Mouse (Mus musculus) midbrain, embryonic 14.5 days (tissue): ENCODE data around the gene Kyat3. TPM values are rescaled to one million over a fixed set of nuclear protein-coding genes. Genes with fewer than 3 reads are reported as not detected.
A peak's percentile ranks its signal among the peaks of the same experiment; 100 is the strongest.

Source experiments
- ATAC-seq: fragments of 200-750 bp; cut with Nextera tagmentation; 2 replicates; pipeline ENCODE4 v1.8.0; 2017; ENCODE audit warnings: moderate number of reproducible peaks, moderate library complexity; ENCODE audit not compliant: low FRiP score, low TSS enrichment
- DNase-seq: peaks from one replicate; pipeline ENCODE4 v3.0.0-alpha.2; 2015
- H3K27ac ChIP-seq: fragments of 300-500 bp; sonication (generic); replicated peaks from 2 replicates; pipeline ENCODE4 v1.5.1; 2014; ENCODE audit warnings: mild to moderate bottlenecking, low read depth, low read length, moderate library complexity
- H3K27me3 ChIP-seq: fragments of 300-500 bp; sonication (generic); 2 replicates; pipeline ENCODE4 v1.6.1; 2014; ENCODE audit warnings: low read length, control low read depth, mixed read lengths; ENCODE audit not compliant: control insufficient read depth, insufficient read depth
- H3K36me3 ChIP-seq: fragments of 300-500 bp; sonication (generic); 2 replicates; pipeline ENCODE4 v1.6.1; 2014; ENCODE audit warnings: low read length, control low read depth; ENCODE audit not compliant: control insufficient read depth, insufficient read depth
- H3K4me1 ChIP-seq: fragments of 300-500 bp; sonication (generic); 2 replicates; pipeline ENCODE4 v1.6.1; 2014; ENCODE audit warnings: mild to moderate bottlenecking, antibody characterized with exemption, low read length, control low read depth; ENCODE audit not compliant: control insufficient read depth, insufficient read depth
- H3K4me2 ChIP-seq: fragments of 300-500 bp; sonication (generic); 2 replicates; pipeline ENCODE4 v1.6.1; 2014; ENCODE audit warnings: mild to moderate bottlenecking, low read length, moderate library complexity
- H3K4me3 ChIP-seq: fragments of 300-500 bp; sonication (generic); replicated peaks from 2 replicates; pipeline ENCODE4 v1.5.1; 2014; ENCODE audit warnings: low read depth, low read length
- H3K9ac ChIP-seq: fragments of 300-500 bp; sonication (generic); replicated peaks from 2 replicates; pipeline ENCODE4 v1.6.1; 2014; ENCODE audit warnings: mild to moderate bottlenecking, low read length, moderate library complexity
- H3K9me3 ChIP-seq: fragments of 300-500 bp; sonication (generic); 2 replicates; pipeline ENCODE4 v1.6.1; 2016; ENCODE audit warnings: low read length, control low read depth, mixed read lengths; ENCODE audit not compliant: control insufficient read depth
- WGBS: fragments of 180-500 bp; shearing (Covaris S2); extraction: QIAGEN DNeasy Blood & Tissue Kit; methylation state at CpG from one replicate; pipeline ENCODE4 v1.1.7; 2014; 5-methylcytosine and 5-hydroxymethylcytosine counted together
- polyA plus RNA-seq: library from polyadenylated mRNA; unstranded; fragments of >200 nt; fragmentation: Nextera tagmentation; extraction: Ambion mirVana; gene quantifications from 2 replicates; pipeline ENCODE4 v1.2.1, GENCODE M21; 2014

The Kyat3 gene
- 2.7 and 4.2 TPM in 2 replicates for polyA plus RNA-seq

GRCm38 (mm10) chr3:142700442-142701322 is at the start of gene Kyat3:
Gene Kyat3 (plus strand): TSS chr3:142701051.
- peak within 1 kb of the TSS; percentile 48 for H3K4me3 ChIP-seq
- H3K4me2 ChIP-seq, result peak within 1 kb of the TSS; percentile 74
- ATAC-seq, result peak; percentile 99
- DNase-seq, result peak; percentile 94
- peaks cover 9% of the 10 kb centered on the region; the same call in 1 of the 2 replicates for H3K27me3 ChIP-seq
- peak within 1 kb of the TSS; percentile 54 for H3K9ac ChIP-seq
- H3K9me3 ChIP-seq, result no peaks in the 10 kb centered on the region
- peaks cover 5% of the 10 kb centered on the region; the same call in 1 of the 2 replicates for H3K4me1 ChIP-seq
- H3K36me3 ChIP-seq, result no peaks in the 10 kb centered on the region
- under 1% methylated on average over 48 of the region's 48 CpGs for WGBS
- no peak within 1 kb of the TSS for H3K27ac ChIP-seq

GRCm38 (mm10) chr3:142664723-142665122 is 36.1 kb upstream of the Kyat3 start:
- Histone ChIP-seq H3K4me1 (no peaks in the 10 kb centered on the region), H3K9ac (no peak overlapping the region), H3K9me3 (no peaks in the 10 kb centered on the region), H3K27ac (no peak overlapping the region), H3K4me3 (no peak overlapping the region), H3K27me3 (no peaks in the 10 kb centered on the region), H3K36me3 (no peaks in the 10 kb centered on the region), H3K4me2 (no peak overlapping the region)
- 0 out of 2 replicates have a peak, but pooled peaks have one; percentile 57 for ATAC-seq
- DNase-seq, result no peak
- WGBS, result 95% methylated on average over 8 of the region's 8 CpGs

- H3K27me3 ChIP-seq, result no peaks in the 10 kb centered on the region
- no peak overlapping the region for H3K27ac ChIP-seq
- no peak overlapping the region for H3K4me3 ChIP-seq
- H3K36me3 ChIP-seq, result no peaks in the 10 kb centered on the region
- WGBS, result 75% methylated on average over 1 of the region's 1 CpGs
- no peaks in the 10 kb centered on the region for H3K4me1 ChIP-seq
- no peak overlapping the region for H3K4me2 ChIP-seq
- ATAC-seq, result no peak
- DNase-seq, result peak; percentile 52
- H3K9me3 ChIP-seq, result no peaks in the 10 kb centered on the region
- H3K9ac ChIP-seq, result no peak overlapping the region
Measured at GRCm38 (mm10) chr3:142674607-142675006, 26.2 kb upstream of the Kyat3 start.

GRCm38 (mm10) chr3:142687939-142688338 is 12.9 kb upstream of the Kyat3 start:
- ATAC-seq (no peak), DNase-seq (no peak)
- H3K4me1 ChIP-seq, result no peaks in the 10 kb centered on the region
- H3K9me3 ChIP-seq, result no peaks in the 10 kb centered on the region
- 63% methylated on average over 23 of the region's 23 CpGs for WGBS
- H3K4me3 ChIP-seq, result no peak overlapping the region
- H3K36me3 ChIP-seq, result no peaks in the 10 kb centered on the region
- H3K9ac ChIP-seq, result no peak overlapping the region
- H3K27ac ChIP-seq, result no peak overlapping the region
- no peaks in the 10 kb centered on the region for H3K27me3 ChIP-seq
- H3K4me2 ChIP-seq, result no peak overlapping the region

- Histone ChIP-seq H3K9me3 (no peaks in the 10 kb centered on the region), H3K4me3 (no peak overlapping the region), H3K36me3 (no peaks in the 10 kb centered on the region), H3K27ac (no peak overlapping the region), H3K4me2 (no peak overlapping the region), H3K27me3 (no peaks in the 10 kb centered on the region), H3K9ac (no peak overlapping the region), H3K4me1 (no peaks in the 10 kb centered on the region)
- peak; percentile 58 for ATAC-seq
- no peak for DNase-seq
- WGBS, result 51% methylated on average over 13 of the region's 13 CpGs
Measured at GRCm38 (mm10) chr3:142688353-142688752, 12.5 kb upstream of the Kyat3 start.

- Histone ChIP-seq H3K9me3 (no peaks in the 10 kb centered on the region), H3K4me3 (no peak overlapping the region), H3K27ac (no peak overlapping the region), H3K27me3 (peaks cover 4% of the 10 kb centered on the region; the same call in 1 of the 2 replicates), H3K4me2 (no peak overlapping the region), H3K9ac (no peak overlapping the region), H3K4me1 (peaks cover 5% of the 10 kb centered on the region; the same call in 1 of the 2 replicates), H3K36me3 (no peaks in the 10 kb centered on the region)
- DNase-seq (no peak), ATAC-seq (no peak)
- 83% methylated on average over 2 of the region's 2 CpGs for WGBS
Measured at GRCm38 (mm10) chr3:142696517-142696916, 4.3 kb upstream of the Kyat3 start.

GRCm38 (mm10) chr3:142701407-142701989 is 647 bp downstream of the Kyat3 start:
- H3K9ac ChIP-seq, result peak overlapping the region; percentile 54
- H3K36me3 ChIP-seq, result no peaks in the 10 kb centered on the region
- H3K4me2 ChIP-seq, result peak overlapping the region; percentile 74
- H3K9me3 ChIP-seq, result no peaks in the 10 kb centered on the region
- peaks cover 5% of the 10 kb centered on the region; the same call in 1 of the 2 replicates for H3K4me1 ChIP-seq
- ATAC-seq (no peak), DNase-seq (no peak)
- peaks cover 9% of the 10 kb centered on the region; the same call in 1 of the 2 replicates for H3K27me3 ChIP-seq
- WGBS, result 31% methylated on average over 15 of the region's 15 CpGs
- no peak overlapping the region for H3K27ac ChIP-seq
- peak overlapping the region; percentile 48 for H3K4me3 ChIP-seq

GRCm38 (mm10) chr3:142706581-142707444 is 6.0 kb downstream of the Kyat3 start:
- no peak overlapping the region for H3K27ac ChIP-seq
- DNase-seq (no peak), ATAC-seq (no peak)
- no peaks in the 10 kb centered on the region for H3K9me3 ChIP-seq
- H3K27me3 ChIP-seq, result peaks cover 2% of the 10 kb centered on the region; the same call in 1 of the 2 replicates
- no peak overlapping the region for H3K4me2 ChIP-seq
- no peaks in the 10 kb centered on the region for H3K4me1 ChIP-seq
- H3K36me3 ChIP-seq, result no peaks in the 10 kb centered on the region
- no peak overlapping the region for H3K9ac ChIP-seq
- WGBS, result 94% methylated on average over 17 of the region's 17 CpGs
- H3K4me3 ChIP-seq, result no peak overlapping the region
